Mouse (Mus musculus): ENCODE results near the gene Jade2. TPM values are rescaled to one million over a fixed set of nuclear protein-coding genes. Genes with fewer than 3 reads are reported as not detected.

The Jade2 gene
- polyA plus RNA-seq, 1 experiment from 2014 or later: 1.3 TPM

GRCm38 (mm10) chr11:51885681-51886080 is 28.2 kb upstream of the Jade2 start:
- H3K4me1 ChIP-seq (replicated peaks; ENCODE audit: control insufficient read depth, insufficient read depth): 0 out of 2 replicates have a peak, but pooled peaks cover 2% of the 10 kb centered on the region
- H3K27me3 ChIP-seq (ENCODE audit: control insufficient read depth, insufficient read depth, low read length): no peaks in the 10 kb centered on the region
- no peak for ATAC-seq (ENCODE audit: low FRiP score, low TSS enrichment)
- no peak overlapping the region for H3K4me2 ChIP-seq (replicated peaks; ENCODE audit: low read depth)
- DNase-seq (ENCODE audit: low spot score): no peak
- H3K36me3 ChIP-seq (ENCODE audit: control insufficient read depth, insufficient read depth, low read length): no peaks in the 10 kb centered on the region
- H3K4me3 ChIP-seq (ENCODE audit: low read depth, low read length): no peak overlapping the region
- H3K9ac ChIP-seq (ENCODE audit: low read length): no peak overlapping the region
- WGBS: 74% methylated on average over 6 of the region's 6 CpGs
- TF ChIP-seq EP300 (optimal IDR thresholded peaks at IDR 0.05) (no peak), CTCF (IDR thresholded peaks at IDR 0.05; ENCODE audit: low read depth) (no peak)
- no peaks in the 10 kb centered on the region for H3K9me3 ChIP-seq (ENCODE audit: control insufficient read depth, low read length)
- H3K27ac ChIP-seq (replicated peaks): no peak overlapping the region

DNA sequence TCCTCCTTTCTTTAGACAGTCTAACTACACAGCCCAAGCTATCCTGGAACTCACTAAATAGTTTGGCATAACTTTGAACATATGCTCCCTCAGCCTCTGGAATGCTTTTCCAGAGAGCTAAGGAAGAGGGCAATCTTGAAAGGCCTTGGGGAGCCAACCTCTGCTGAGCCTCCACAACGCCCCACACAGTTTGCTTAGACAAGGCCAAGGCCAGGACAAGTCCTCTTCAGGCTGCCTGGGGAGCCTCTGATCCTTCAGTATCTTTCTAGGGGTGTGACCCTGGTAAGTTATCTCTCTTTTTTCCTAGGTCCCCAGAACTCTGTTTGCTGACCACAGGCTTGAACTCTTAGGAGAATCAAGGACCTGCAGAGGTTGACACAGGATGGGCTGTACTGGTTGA is 26.6 kb upstream of the Jade2 start:
- H3K9me3 ChIP-seq (ENCODE audit: control insufficient read depth, low read length): no peaks in the 10 kb centered on the region
- ATAC-seq (ENCODE audit: low FRiP score, low TSS enrichment) (no peak), DNase-seq (ENCODE audit: low spot score) (no peak)
- TF ChIP-seq CTCF (IDR thresholded peaks at IDR 0.05; ENCODE audit: low read depth) (no peak), EP300 (optimal IDR thresholded peaks at IDR 0.05) (no peak)
- H3K4me1 ChIP-seq (replicated peaks; ENCODE audit: control insufficient read depth, insufficient read depth): 0 out of 2 replicates have a peak, but pooled peaks cover 2% of the 10 kb centered on the region
- no peak overlapping the region for H3K9ac ChIP-seq (ENCODE audit: low read length)
- H3K27ac ChIP-seq (replicated peaks): no peak overlapping the region; the same call in 1 of the 2 replicates
- H3K4me3 ChIP-seq (ENCODE audit: low read depth, low read length): no peak overlapping the region
- no peaks in the 10 kb centered on the region for H3K27me3 ChIP-seq (ENCODE audit: control insufficient read depth, insufficient read depth, low read length)
- no peaks in the 10 kb centered on the region for H3K36me3 ChIP-seq (ENCODE audit: control insufficient read depth, insufficient read depth, low read length)
- WGBS: 16% methylated on average over 1 of the region's 1 CpGs
- no peak overlapping the region for H3K4me2 ChIP-seq (replicated peaks; ENCODE audit: low read depth)

- DNase-seq (ENCODE audit: low spot score): peak; percentile 69
- H3K27me3 ChIP-seq (ENCODE audit: control insufficient read depth, insufficient read depth, low read length): no peaks in the 10 kb centered on the region
- no peaks in the 10 kb centered on the region for H3K36me3 ChIP-seq (ENCODE audit: control insufficient read depth, insufficient read depth, low read length)
- 0 out of 2 replicates have a peak, but pooled peaks cover 2% of the 10 kb centered on the region for H3K4me1 ChIP-seq (replicated peaks; ENCODE audit: control insufficient read depth, insufficient read depth)
- TF ChIP-seq CTCF (IDR thresholded peaks at IDR 0.05; ENCODE audit: low read depth): no peak
- no peak for TF ChIP-seq EP300 (optimal IDR thresholded peaks at IDR 0.05)
- ATAC-seq (ENCODE audit: low FRiP score, low TSS enrichment): peak; percentile 66
- H3K4me3 ChIP-seq (ENCODE audit: low read depth, low read length): no peak overlapping the region
- no peaks in the 10 kb centered on the region for H3K9me3 ChIP-seq (ENCODE audit: control insufficient read depth, low read length)
- no peak overlapping the region for H3K9ac ChIP-seq (ENCODE audit: low read length)
- no peak overlapping the region for H3K4me2 ChIP-seq (replicated peaks; ENCODE audit: low read depth)
- WGBS: 17% methylated on average over 5 of the region's 5 CpGs
- no peak overlapping the region; the same call in 1 of the 2 replicates for H3K27ac ChIP-seq (replicated peaks)
Measured at GRCm38 (mm10) chr11:51883670-51884069, 26.2 kb upstream of the Jade2 start.

DNA sequence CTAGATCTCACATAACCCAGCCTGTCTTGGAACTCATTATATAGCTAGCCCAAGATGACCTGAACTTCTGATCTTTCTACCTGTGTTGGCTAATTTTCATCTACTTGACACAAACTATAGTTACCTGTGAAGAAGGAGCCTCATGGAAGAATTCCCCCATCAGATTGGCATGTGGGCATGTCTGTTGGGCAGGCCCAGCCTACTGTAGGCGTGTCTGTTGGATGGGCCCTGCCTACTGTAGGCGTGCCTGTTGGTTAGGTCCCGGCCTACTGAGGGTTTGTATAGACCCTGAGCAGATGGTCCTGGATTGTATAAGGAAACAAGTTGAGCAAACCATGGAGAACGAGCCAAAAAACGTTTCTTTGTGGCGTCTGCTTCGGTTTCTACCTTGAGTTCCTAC is 24.3 kb upstream of the Jade2 start:
- Histone ChIP-seq H3K9ac (ENCODE audit: low read length) (no peak overlapping the region), H3K27ac (replicated peaks) (no peak overlapping the region), H3K4me3 (ENCODE audit: low read depth, low read length) (no peak overlapping the region), H3K4me2 (replicated peaks; ENCODE audit: low read depth) (no peak overlapping the region), H3K27me3 (ENCODE audit: control insufficient read depth, insufficient read depth, low read length) (no peaks in the 10 kb centered on the region), H3K9me3 (ENCODE audit: control insufficient read depth, low read length) (no peaks in the 10 kb centered on the region), H3K4me1 (replicated peaks; ENCODE audit: control insufficient read depth, insufficient read depth) (0 out of 2 replicates have a peak, but pooled peaks cover 2% of the 10 kb centered on the region), H3K36me3 (ENCODE audit: control insufficient read depth, insufficient read depth, low read length) (no peaks in the 10 kb centered on the region)
- WGBS: 84% methylated on average over 7 of the region's 7 CpGs
- TF ChIP-seq EP300 (optimal IDR thresholded peaks at IDR 0.05): no peak
- TF ChIP-seq CTCF (IDR thresholded peaks at IDR 0.05; ENCODE audit: low read depth): no peak
- no peak for DNase-seq (ENCODE audit: low spot score)
- ATAC-seq (ENCODE audit: low FRiP score, low TSS enrichment): no peak

GRCm38 (mm10) chr11:51881041-51881730 is 23.7 kb upstream of the Jade2 start:
- WGBS: 82% methylated on average over 15 of the region's 15 CpGs
- no peak for TF ChIP-seq EP300 (optimal IDR thresholded peaks at IDR 0.05)
- no peak for TF ChIP-seq CTCF (IDR thresholded peaks at IDR 0.05; ENCODE audit: low read depth)
- Histone ChIP-seq H3K27ac (replicated peaks) (no peak overlapping the region), H3K4me3 (ENCODE audit: low read depth, low read length) (no peak overlapping the region), H3K9me3 (ENCODE audit: control insufficient read depth, low read length) (no peaks in the 10 kb centered on the region), H3K27me3 (ENCODE audit: control insufficient read depth, insufficient read depth, low read length) (no peaks in the 10 kb centered on the region), H3K9ac (ENCODE audit: low read length) (no peak overlapping the region), H3K4me1 (replicated peaks; ENCODE audit: control insufficient read depth, insufficient read depth) (0 out of 2 replicates have a peak, but pooled peaks cover 2% of the 10 kb centered on the region), H3K36me3 (ENCODE audit: control insufficient read depth, insufficient read depth, low read length) (no peaks in the 10 kb centered on the region), H3K4me2 (replicated peaks; ENCODE audit: low read depth) (no peak overlapping the region)
- no peak for ATAC-seq (ENCODE audit: low FRiP score, low TSS enrichment)
- no peak for DNase-seq (ENCODE audit: low spot score)

DNA sequence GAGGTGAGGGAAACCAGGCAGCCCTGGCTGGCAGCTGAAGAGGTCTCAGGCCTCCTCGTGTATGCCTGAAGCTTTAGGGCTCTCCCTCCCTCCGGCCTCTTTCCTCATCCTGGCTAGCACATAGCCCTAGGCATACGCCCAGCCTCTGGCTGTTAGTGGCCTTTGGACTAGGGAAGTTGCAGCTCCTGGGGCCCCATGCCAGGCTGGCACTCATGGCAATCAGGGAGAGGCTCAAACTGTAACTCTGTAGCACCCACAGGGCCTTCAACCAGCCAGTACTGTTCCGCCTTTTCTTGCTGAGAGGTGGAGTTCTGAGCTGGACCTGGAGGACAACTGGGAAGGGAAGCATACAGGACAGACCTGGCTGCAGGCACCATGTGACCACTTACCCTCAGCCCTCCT is 19.5 kb upstream of the Jade2 start:
- WGBS: 75% methylated on average over 4 of the region's 4 CpGs
- ATAC-seq (ENCODE audit: low FRiP score, low TSS enrichment): peak; percentile 82

More for the DNA sequence above, 19.5 kb upstream of the Jade2 start:
- DNase-seq (ENCODE audit: low spot score): peak; percentile 74
- no peaks in the 10 kb centered on the region for H3K9me3 ChIP-seq (ENCODE audit: control insufficient read depth, low read length)
- no peaks in the 10 kb centered on the region for H3K36me3 ChIP-seq (ENCODE audit: control insufficient read depth, insufficient read depth, low read length)
- no peak overlapping the region for H3K9ac ChIP-seq (ENCODE audit: low read length)
- no peak overlapping the region for H3K4me3 ChIP-seq (ENCODE audit: low read depth, low read length)
- H3K27me3 ChIP-seq (ENCODE audit: control insufficient read depth, insufficient read depth, low read length): no peaks in the 10 kb centered on the region
- peak overlapping the region; percentile 30; the same call in 1 of the 2 replicates for H3K27ac ChIP-seq (replicated peaks)
- H3K4me2 ChIP-seq (replicated peaks; ENCODE audit: low read depth): no peak overlapping the region
- peaks cover 3% of the 10 kb centered on the region; the same call in 1 of the 2 replicates for H3K4me1 ChIP-seq (replicated peaks; ENCODE audit: control insufficient read depth, insufficient read depth)
- TF ChIP-seq EP300 (optimal IDR thresholded peaks at IDR 0.05) (no peak), CTCF (IDR thresholded peaks at IDR 0.05; ENCODE audit: low read depth) (no peak)

Data from stomach, postnatal 0 days (tissue).